Comparison of ENCODE assay signal across 10 mouse cellular contexts in genomic region chr11:78522481-78522997, GRCm38 (mm10). TPM values are rescaled to one million over a fixed set of nuclear protein-coding genes. Genes with fewer than 3 reads are reported as not detected.
DNase-seq lines count a peak whose midpoint lies in the region; ATAC-seq and TF ChIP-seq lines count a peak whose summit lies in the region.
"Had no signal": no experiment of that assay in that cellular context is flagged by ENCODE, and none has a peak within 500 bp of the region (broad histone marks: within the 10 kb centered on the region; RNA-seq: fewer than 3 reads in every experiment).

No protein-coding gene starts in this region.

- no peak overlapping the region for H3K27ac ChIP-seq in intestine, postnatal 0 days (ENCODE audit: low read depth, low read length)
- H3K27ac ChIP-seq in intestine, embryonic 15.5 days = no peak overlapping the region
- no peak overlapping the region for H3K27ac ChIP-seq in MEL (ENCODE audit: control insufficient read depth, low read depth, low read length)
- no peak overlapping the region for H3K27ac ChIP-seq in lung, embryonic 14.5 days (ENCODE audit: low read depth)
- H3K27ac ChIP-seq: limb, embryonic 13.5 days had no signal

- H3K4me1 ChIP-seq in intestine, postnatal 0 days (replicated peaks; ENCODE audit: control insufficient read depth, insufficient read depth, low read length) = no peaks in the 10 kb centered on the region
- H3K4me1 ChIP-seq in intestine, embryonic 15.5 days (replicated peaks) = no peaks in the 10 kb centered on the region
- no peaks in the 10 kb centered on the region for H3K4me1 ChIP-seq in MEL (ENCODE audit: control insufficient read depth in 1 of 2, insufficient read depth in 2 of 2, low read length in 2 of 2)
- no peaks in the 10 kb centered on the region for H3K4me1 ChIP-seq in lung, embryonic 14.5 days (ENCODE audit: insufficient read depth)
- H3K4me1 ChIP-seq: limb, embryonic 13.5 days had no signal

- no peaks in the 10 kb centered on the region for H3K79me2 ChIP-seq in MEL (ENCODE audit: control insufficient read depth, insufficient read depth, low read length, poor library complexity)

- 91% methylated on average over 1 of the region's 1 CpGs for WGBS in intestine, postnatal 0 days
- 79% methylated on average over 1 of the region's 1 CpGs for WGBS in intestine, embryonic 15.5 days
- WGBS in lung, embryonic 14.5 days = 81% methylated on average over 1 of the region's 1 CpGs

- H3K4me3 ChIP-seq in intestine, postnatal 0 days (ENCODE audit: low read depth, low read length) = no peak overlapping the region
- no peak overlapping the region for H3K4me3 ChIP-seq in intestine, embryonic 15.5 days (replicated peaks)
- H3K4me3 ChIP-seq in MEL (ENCODE audit: control insufficient read depth in 1 of 2, insufficient read depth in 1 of 2, low read depth in 2 of 2, low read length in 2 of 2) = no peak overlapping the region
- H3K4me3 ChIP-seq in lung, embryonic 14.5 days (ENCODE audit: low read depth, low read length) = no peak overlapping the region
- H3K4me3 ChIP-seq: limb, embryonic 13.5 days had no signal

- no peaks in the 10 kb centered on the region for H3K27me3 ChIP-seq in intestine, postnatal 0 days (replicated peaks; ENCODE audit: control insufficient read depth, insufficient read depth, low read length)
- H3K27me3 ChIP-seq in intestine, embryonic 15.5 days (replicated peaks) = no peaks in the 10 kb centered on the region
- H3K27me3 ChIP-seq in MEL (ENCODE audit: control insufficient read depth in 1 of 2, insufficient read depth in 2 of 2, low read length in 2 of 2) = no peaks in the 10 kb centered on the region
- no peaks in the 10 kb centered on the region for H3K27me3 ChIP-seq in lung, embryonic 14.5 days (ENCODE audit: insufficient read depth, low read length)
- H3K27me3 ChIP-seq: limb, embryonic 13.5 days had no signal

- ATAC-seq in intestine, postnatal 0 days = no peak
- no peak for ATAC-seq in intestine, embryonic 15.5 days
- no peak for ATAC-seq in lung, embryonic 14.5 days (ENCODE audit: insufficient read depth)
- no peak for ATAC-seq in cerebellum, adult (ENCODE audit: insufficient number of reproducible peaks, low FRiP score, low TSS enrichment)

- no peak overlapping the region for H3K4me2 ChIP-seq in intestine, postnatal 0 days (replicated peaks; ENCODE audit: low read depth)
- H3K4me2 ChIP-seq in intestine, embryonic 15.5 days (replicated peaks) = no peak overlapping the region
- no peak overlapping the region for H3K4me2 ChIP-seq in lung, embryonic 14.5 days
- H3K4me2 ChIP-seq: limb, embryonic 13.5 days had no signal

- peak; percentile 68 for TF ChIP-seq RAD21 in MEL (IDR thresholded peaks at IDR 0.05; ENCODE audit: low read depth, low read length)

- H3K9me3 ChIP-seq in intestine, postnatal 0 days (ENCODE audit: control insufficient read depth) = no peaks in the 10 kb centered on the region
- H3K9me3 ChIP-seq in intestine, embryonic 15.5 days = no peaks in the 10 kb centered on the region
- no peaks in the 10 kb centered on the region for H3K9me3 ChIP-seq in MEL (replicated peaks; ENCODE audit: insufficient read depth, low read length)
- H3K9me3 ChIP-seq in lung, embryonic 14.5 days (ENCODE audit: low read depth, low read length) = no peaks in the 10 kb centered on the region
- H3K9me3 ChIP-seq: limb, embryonic 13.5 days had no signal

- no peak for TF ChIP-seq EP300 in MEL (IDR thresholded peaks at IDR 0.05; ENCODE audit: low read depth in 1 of 2, low read length in 2 of 2)

- no peak overlapping the region for H3K9ac ChIP-seq in intestine, postnatal 0 days (ENCODE audit: low read depth, low read length)
- no peak overlapping the region for H3K9ac ChIP-seq in intestine, embryonic 15.5 days
- H3K9ac ChIP-seq in MEL (ENCODE audit: control insufficient read depth, low read depth, low read length, poor library complexity, severe bottlenecking) = no peak overlapping the region
- no peak overlapping the region for H3K9ac ChIP-seq in lung, embryonic 14.5 days
- H3K9ac ChIP-seq: limb, embryonic 13.5 days had no signal

- H3K36me3 ChIP-seq in intestine, postnatal 0 days (ENCODE audit: control insufficient read depth, insufficient read depth) = peaks cover 90% of the 10 kb centered on the region
- H3K36me3 ChIP-seq in intestine, embryonic 15.5 days = peaks cover 73% of the 10 kb centered on the region
- H3K36me3 ChIP-seq in MEL (ENCODE audit: control insufficient read depth in 1 of 2, insufficient read depth in 2 of 2, low read length in 2 of 2) = peaks cover 0 to 9% of the 10 kb centered on the region in 2 experiments; a peak in 2 of 4 replicates
- peaks cover 99% of the 10 kb centered on the region for H3K36me3 ChIP-seq in lung, embryonic 14.5 days (ENCODE audit: insufficient read depth)

- peak; percentile 40 for DNase-seq in CD4-positive helper T cell, adult 2 months (ENCODE audit: low read depth, low spot score)
- peak; percentile 68 for DNase-seq in MEL (ENCODE audit: low read depth, low spot score)
- DNase-seq in lung, embryonic 14.5 days = peak; percentile 47
- DNase-seq in right cerebral cortex, postnatal 10 days (ENCODE audit: low spot score in 2 of 2) = no peak
- DNase-seq in layer of hippocampus, postnatal 36 days = no peak

- peak; percentile 70 for TF ChIP-seq CTCF in intestine, postnatal 0 days (IDR thresholded peaks at IDR 0.05; ENCODE audit: low read depth)
- TF ChIP-seq CTCF in MEL (IDR thresholded peaks at IDR 0.05 in 2 of 3, conservative IDR thresholded peaks at IDR 0.05 in 1 of 3; ENCODE audit: control insufficient read depth in 1 of 3, insufficient read depth in 1 of 3, low read depth in 2 of 3, low read length in 3 of 3, poor library complexity in 1 of 3, severe bottlenecking in 1 of 3) = peak in 2 of 3 experiments; percentile 37 to 75; a peak in 3 of 6 replicates
- peak; percentile 49 for TF ChIP-seq CTCF in lung, embryonic 14.5 days (IDR thresholded peaks at IDR 0.05; ENCODE audit: low read depth)

- TF ChIP-seq POLR2A in MEL (IDR thresholded peaks at IDR 0.05; ENCODE audit: control insufficient read depth in 1 of 2, insufficient read depth in 1 of 2, low read depth in 1 of 2, low read length in 2 of 2, poor library complexity in 1 of 2) = no peak

TF ChIP-seq in MEL, 35 proteins besides CTCF, POLR2A, EP300 and RAD21 (continues in another document):
- TF ChIP-seq CHD1 (IDR thresholded peaks at IDR 0.05; ENCODE audit: low read depth, low read length) (no peak), UBTF (IDR thresholded peaks at IDR 0.05; ENCODE audit: borderline replicate concordance, insufficient read depth, low read depth, low read length) (no peak), HCFC1 (IDR thresholded peaks at IDR 0.05; ENCODE audit: low read depth, low read length) (no peak), MAX (IDR thresholded peaks at IDR 0.05; ENCODE audit: low read length) (no peak), RCOR1 (IDR thresholded peaks at IDR 0.05; ENCODE audit: low read depth, low read length) (peak; percentile 18; the same call in 1 of the 2 replicates), NELFE (IDR thresholded peaks at IDR 0.05; ENCODE audit: low read depth, low read length) (no peak)

RNA-seq across cellular contexts. Expression of gene Poldip2, which starts 10.5 kb away (rescaled TPM):
- 65.8 and 67.1 TPM in 2 replicates for polyA plus RNA-seq in intestine, postnatal 0 days (2015; fragmentation: Nextera tagmentation; extraction: Ambion mirVana)
- polyA plus RNA-seq in intestine, embryonic 15.5 days (2015; fragmentation: Nextera tagmentation; extraction: Ambion mirVana) = 147 and 149 TPM in 2 replicates
- 157 and 182 TPM in 2 replicates for total RNA-seq in MEL (2012; rRNA removed)
- 100 to 1,000 TPM; 166 to 260 TPM for polyA plus RNA-seq in MEL (2012; ENCODE audit: insufficient read depth in 1 of 2, insufficient read length in 2 of 2, low read depth in 1 of 2, low replicate concordance in 2 of 2, missing spikeins in 1 of 2)
- 148 and 153 TPM in 2 replicates for polyA plus RNA-seq in lung, embryonic 14.5 days (2014; fragmentation: Nextera tagmentation; extraction: Ambion mirVana)
- total RNA-seq in layer of hippocampus, postnatal 36 days (2021) = 100 to 1,000 TPM; 116 to 121 TPM

RNA-seq across cellular contexts. Expression of gene Tmem199, which starts 10.6 kb away (rescaled TPM):
- 49.2 and 51.2 TPM in 2 replicates for polyA plus RNA-seq in intestine, postnatal 0 days (2015; fragmentation: Nextera tagmentation; extraction: Ambion mirVana)
- 54.1 and 56.9 TPM in 2 replicates for polyA plus RNA-seq in intestine, embryonic 15.5 days (2015; fragmentation: Nextera tagmentation; extraction: Ambion mirVana)
- 51.9 and 57.1 TPM in 2 replicates for total RNA-seq in MEL (2012; rRNA removed)
- polyA plus RNA-seq in MEL (2012; ENCODE audit: insufficient read depth in 1 of 2, insufficient read length in 2 of 2, low read depth in 1 of 2, low replicate concordance in 2 of 2, missing spikeins in 1 of 2) = 10 to 100 TPM in 1 of 2 experiments, not detected in 1; 36.5 TPM
- 47.0 and 53.3 TPM in 2 replicates for polyA plus RNA-seq in lung, embryonic 14.5 days (2014; fragmentation: Nextera tagmentation; extraction: Ambion mirVana)
- total RNA-seq in layer of hippocampus, postnatal 36 days (2021) = 10 to 100 TPM; 43.0 to 44.0 TPM

RNA-seq across cellular contexts. Expression of gene Tnfaip1, which starts 13.6 kb away (rescaled TPM):
- polyA plus RNA-seq in intestine, postnatal 0 days (2015; fragmentation: Nextera tagmentation; extraction: Ambion mirVana) = 64.7 and 71.5 TPM in 2 replicates
- 81.2 and 82.2 TPM in 2 replicates for polyA plus RNA-seq in intestine, embryonic 15.5 days (2015; fragmentation: Nextera tagmentation; extraction: Ambion mirVana)
- 3.9 and 4.7 TPM in 2 replicates for total RNA-seq in MEL (2012; rRNA removed)
- 1 to 10 TPM in 1 of 2 experiments, not detected in 1; 7.4 TPM for polyA plus RNA-seq in MEL (2012; ENCODE audit: insufficient read depth in 1 of 2, insufficient read length in 2 of 2, low read depth in 1 of 2, low replicate concordance in 2 of 2, missing spikeins in 1 of 2)
- polyA plus RNA-seq in lung, embryonic 14.5 days (2014; fragmentation: Nextera tagmentation; extraction: Ambion mirVana) = 82.9 and 85.2 TPM in 2 replicates
- total RNA-seq in layer of hippocampus, postnatal 36 days (2021) = 10 to 100 TPM; 32.1 to 32.6 TPM

RNA-seq across cellular contexts. Expression of gene Ift20, which starts 13.6 kb away (rescaled TPM):
- 221 and 222 TPM in 2 replicates for polyA plus RNA-seq in intestine, postnatal 0 days (2015; fragmentation: Nextera tagmentation; extraction: Ambion mirVana)
- 126 and 137 TPM in 2 replicates for polyA plus RNA-seq in intestine, embryonic 15.5 days (2015; fragmentation: Nextera tagmentation; extraction: Ambion mirVana)
- total RNA-seq in MEL (2012; rRNA removed) = 153 and 196 TPM in 2 replicates
- polyA plus RNA-seq in MEL (2012; ENCODE audit: insufficient read depth in 1 of 2, insufficient read length in 2 of 2, low read depth in 1 of 2, low replicate concordance in 2 of 2, missing spikeins in 1 of 2) = 100 to 1,000 TPM in 1 of 2 experiments, not detected in 1; 128 TPM
- polyA plus RNA-seq in lung, embryonic 14.5 days (2014; fragmentation: Nextera tagmentation; extraction: Ambion mirVana) = 119 and 134 TPM in 2 replicates
- total RNA-seq in layer of hippocampus, postnatal 36 days (2021) = 10 to 100 TPM; 75.1 to 79.0 TPM

RNA-seq across cellular contexts. Expression of gene Sebox, which starts 19.3 kb away (rescaled TPM):
- not detected in 2 replicates for polyA plus RNA-seq in intestine, postnatal 0 days (2015; fragmentation: Nextera tagmentation; extraction: Ambion mirVana)
- polyA plus RNA-seq in intestine, embryonic 15.5 days (2015; fragmentation: Nextera tagmentation; extraction: Ambion mirVana) = not detected in 2 replicates
- 0.15 TPM in 1 of 2 replicates, not detected in the other for total RNA-seq in MEL (2012; rRNA removed)
- under 1 TPM in 1 of 2 experiments, not detected in 1; 0.06 TPM for polyA plus RNA-seq in MEL (2012; ENCODE audit: insufficient read depth in 1 of 2, insufficient read length in 2 of 2, low read depth in 1 of 2, low replicate concordance in 2 of 2, missing spikeins in 1 of 2)
- polyA plus RNA-seq in lung, embryonic 14.5 days (2014; fragmentation: Nextera tagmentation; extraction: Ambion mirVana) = not detected in 2 replicates
- 1 to 10 TPM; 4.5 to 4.9 TPM for total RNA-seq in layer of hippocampus, postnatal 36 days (2021)
- polyA plus RNA-seq: limb, embryonic 13.5 days; neural tube, embryonic 11.5 days had no signal

Comparison
In these comparisons a context has a peak if more than half of its experiments do, and no peak if none do; other contexts are left out.
1. DNase-seq: peak in CD4-positive helper T cell, adult 2 months (single experiment), MEL (single experiment) and lung, embryonic 14.5 days (single experiment); none in right cerebral cortex, postnatal 10 days (0 of 2) and layer of hippocampus, postnatal 36 days (0 of 2).
2. Peak in every context shown above with its lines, with median percentiles within 50 percentile points of each other: CTCF ChIP-seq.